Mouse (Mus musculus): ENCODE measurements at regions not wholly inside any gene's neighbourhood (a gene's known extent, or its start where the extent isn't known, plus 50 kb on each side); places are given as distances from the start of the nearest gene placed in this dataset.

DNA sequence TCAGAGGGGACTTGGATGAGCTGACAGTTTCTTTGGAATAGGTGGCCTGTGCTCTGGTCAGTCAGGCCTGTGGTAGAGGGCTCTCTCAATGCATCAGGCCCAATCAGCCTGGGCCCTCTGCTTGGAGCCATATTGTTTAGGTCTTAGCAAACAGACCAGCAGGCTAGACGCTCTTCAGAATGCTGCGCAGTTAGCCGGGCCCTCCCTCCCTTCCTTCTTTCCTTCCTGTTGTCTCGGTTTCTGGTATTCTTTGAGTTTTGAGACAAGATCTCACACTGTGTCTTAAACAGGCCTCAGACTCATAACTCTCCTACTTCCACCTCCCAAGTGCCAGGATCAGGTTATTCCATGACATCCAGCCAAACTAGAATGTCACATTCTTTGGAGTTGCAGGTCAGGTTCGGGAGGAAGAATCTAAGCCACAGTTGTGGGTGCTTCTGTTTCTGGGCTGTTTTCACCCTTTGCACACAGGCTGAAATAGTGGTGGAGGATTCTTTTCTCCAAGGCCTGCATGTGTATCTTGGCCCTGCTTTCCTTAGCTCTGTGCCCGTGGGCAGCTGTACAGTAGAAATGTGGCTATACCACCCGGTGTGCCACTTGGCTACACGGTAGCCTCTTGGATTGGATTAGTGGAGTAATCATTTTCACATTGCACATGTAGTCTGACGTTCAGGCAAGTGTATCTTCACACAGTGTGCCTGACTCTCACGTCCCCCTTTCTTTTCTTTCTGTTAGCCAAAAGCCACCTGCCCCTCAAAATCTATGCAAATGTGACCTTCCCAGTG, 62.4 kb upstream of the Bcl6 start:
- no peak for ATAC-seq (replicated peaks; ENCODE audit: insufficient number of reproducible peaks, low FRiP score, low TSS enrichment, poor library complexity, severe bottlenecking)

DNA sequence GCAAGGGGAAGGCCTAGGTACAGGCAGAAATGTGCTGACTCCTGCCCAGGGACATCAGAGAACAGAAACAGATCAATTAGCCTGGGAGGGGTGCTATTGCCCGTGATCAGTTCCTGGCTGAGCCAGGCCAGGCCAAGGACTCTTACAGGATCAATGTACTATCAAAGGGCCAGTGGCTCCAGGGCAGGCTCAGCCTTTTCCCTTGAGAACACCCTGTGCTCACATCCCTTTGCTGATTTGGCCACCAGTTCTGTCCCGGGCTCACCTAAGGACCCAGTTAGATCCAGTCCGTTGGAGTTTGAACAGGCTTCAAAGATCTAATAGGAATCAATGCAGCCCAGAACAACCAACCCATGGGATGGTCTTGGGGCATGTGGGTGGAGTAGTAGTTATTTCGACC, 55.1 kb upstream of the Bcl6 start:
- no peak for ATAC-seq (replicated peaks; ENCODE audit: insufficient number of reproducible peaks, low FRiP score, low TSS enrichment, poor library complexity, severe bottlenecking)

GRCm38 (mm10) chr16:24042977-24043376, 54.3 kb upstream of the Bcl6 start:
- ATAC-seq (replicated peaks; ENCODE audit: insufficient number of reproducible peaks, low FRiP score, low TSS enrichment, poor library complexity, severe bottlenecking) = no peak

DNA sequence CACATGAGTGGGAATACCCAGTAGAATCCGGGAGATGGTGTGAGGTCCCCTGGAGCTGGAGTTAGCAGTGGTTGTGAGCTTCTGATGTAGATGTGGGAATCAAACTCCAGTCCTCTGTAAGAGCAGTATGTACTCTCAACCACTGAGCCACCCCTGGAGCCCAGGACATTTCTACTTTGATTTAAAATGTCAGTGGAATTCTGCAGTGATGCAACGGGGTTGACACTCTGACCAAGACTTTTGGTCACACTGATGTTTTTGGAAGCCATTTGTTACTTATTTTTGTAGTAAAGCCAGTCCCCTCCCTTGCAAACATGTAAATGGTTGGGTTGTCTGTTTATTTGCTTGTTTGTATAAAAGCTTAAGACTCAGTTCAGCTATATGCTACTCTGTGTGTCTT, 53.6 kb upstream of the Bcl6 start:
- no peak for ATAC-seq (replicated peaks; ENCODE audit: insufficient number of reproducible peaks, low FRiP score, low TSS enrichment, poor library complexity, severe bottlenecking)

- ATAC-seq (replicated peaks; ENCODE audit: insufficient number of reproducible peaks, low FRiP score, low TSS enrichment, poor library complexity, severe bottlenecking) = no peak
These were observed 52.8 kb upstream of the Bcl6 start for GRCm38 (mm10) chr16:24041403-24041802.

DNA sequence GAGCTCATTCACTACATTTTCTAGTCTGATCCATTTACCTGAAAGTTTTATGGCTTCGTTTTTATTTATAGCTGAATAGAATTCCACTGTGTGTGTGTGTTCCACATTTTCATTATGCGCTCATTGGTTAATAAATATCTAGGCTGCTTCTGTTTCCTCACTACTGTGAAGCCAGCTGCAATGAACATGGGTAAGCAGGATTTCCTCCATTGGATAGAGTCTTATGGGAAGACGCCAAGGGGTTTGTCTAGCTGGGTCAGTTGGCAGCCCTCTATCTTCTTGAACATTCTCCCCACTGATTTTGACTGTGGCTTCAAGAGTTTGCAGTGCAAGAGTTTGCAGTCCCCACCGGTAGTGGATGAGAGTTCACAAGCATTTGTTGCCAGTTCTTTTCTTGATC, 51.1 kb upstream of the Bcl6 start:
- ATAC-seq (replicated peaks; ENCODE audit: insufficient number of reproducible peaks, low FRiP score, low TSS enrichment, poor library complexity, severe bottlenecking) = no peak
